Mouse (Mus musculus) hindbrain, embryonic 10.5 days (tissue): Measurements from ENCODE around the gene Dhdh. TPM values are rescaled to one million over a fixed set of nuclear protein-coding genes. Genes with fewer than 3 reads are reported as not detected.
"Not testable (repeated sequence)": the region's sequence is repeated elsewhere in the genome, so short reads cannot be mapped to it uniquely, and the experiment has no call there.

ENCODE experiments used
- DNase-seq: peaks from one replicate; pipeline ENCODE4 v3.0.0-alpha.2; 2017; ENCODE audit warnings: low spot score
- H3K27ac ChIP-seq: fragments of 300-500 bp; sonication (generic); 2 replicates; pipeline ENCODE4 v1.5.1; 2016; ENCODE audit warnings: mild to moderate bottlenecking, moderate library complexity
- H3K27me3 ChIP-seq: fragments of 300-500 bp; sonication (generic); 2 replicates; pipeline ENCODE4 v1.6.1; 2016; ENCODE audit warnings: mild to moderate bottlenecking; ENCODE audit not compliant: poor library complexity, insufficient read depth, severe bottlenecking
- H3K36me3 ChIP-seq: fragments of 300-500 bp; sonication (generic); 2 replicates; pipeline ENCODE4 v1.6.1; 2016; ENCODE audit warnings: mild to moderate bottlenecking, moderate library complexity
- H3K4me1 ChIP-seq: fragments of 300-500 bp; sonication (generic); replicated peaks from 2 replicates; pipeline ENCODE4 v1.6.1; 2016; ENCODE audit warnings: mild to moderate bottlenecking
- H3K4me3 ChIP-seq: fragments of 300-500 bp; sonication (generic); 2 replicates; pipeline ENCODE4 v1.5.1; 2016; ENCODE audit warnings: mild to moderate bottlenecking, moderate library complexity
- H3K9me3 ChIP-seq: fragments of 300-500 bp; sonication (generic); 2 replicates; pipeline ENCODE4 v1.6.1; 2016; ENCODE audit warnings: mild to moderate bottlenecking, moderate library complexity
- WGBS: fragments of 180-500 bp; shearing (Covaris S2); methylation state at CpG from one replicate; pipeline ENCODE4 v1.1.7; 2016; 5-methylcytosine and 5-hydroxymethylcytosine counted together
- polyA plus RNA-seq: library from polyadenylated mRNA; unstranded; fragments of >200 nt; fragmentation: Nextera tagmentation; extraction: Ambion mirVana; gene quantifications from 2 replicates; pipeline ENCODE4 v1.2.1, GENCODE M21; 2016

Dhdh gene
- polyA plus RNA-seq, 1 experiment from 2014 or later: 4.8 TPM

GRCm38 (mm10) chr7:45498427-45498826, 9.8 kb upstream of the Dhdh start:
- WGBS: 93% methylated on average over 6 of the region's 6 CpGs
- no peak for DNase-seq
- H3K36me3 ChIP-seq: peaks cover 95% of the 10 kb centered on the region
- H3K4me1 ChIP-seq: 0 out of 2 replicates have a peak, but pooled peaks cover 7% of the 10 kb centered on the region
- no peak overlapping the region for H3K4me3 ChIP-seq
- no peaks in the 10 kb centered on the region for H3K9me3 ChIP-seq
- no peaks in the 10 kb centered on the region for H3K27me3 ChIP-seq
- H3K27ac ChIP-seq: no peak overlapping the region

GRCm38 (mm10) chr7:45494548-45494947, 5.9 kb upstream of the Dhdh start:
- Histone ChIP-seq H3K4me1 (peaks cover 20% of the 10 kb centered on the region), H3K27ac (no peak overlapping the region), H3K36me3 (peaks cover 77% of the 10 kb centered on the region), H3K9me3 (no peaks in the 10 kb centered on the region), H3K27me3 (no peaks in the 10 kb centered on the region), H3K4me3 (no peak overlapping the region)
- 79% methylated on average over 9 of the region's 9 CpGs for WGBS
- DNase-seq: no peak

GRCm38 (mm10) chr7:45492951-45493350, 4.3 kb upstream of the Dhdh start:
- H3K9me3 ChIP-seq: no peaks in the 10 kb centered on the region
- WGBS: 95% methylated on average over 5 of the region's 5 CpGs

GRCm38 (mm10) chr7:45492225-45492844, 3.7 kb upstream of the Dhdh start:
- 95% methylated on average over 8 of the region's 8 CpGs for WGBS
- H3K36me3 ChIP-seq: peaks cover 54% of the 10 kb centered on the region

More at GRCm38 (mm10) chr7:45492951-45493350, 4.3 kb upstream of the Dhdh start:
- peaks cover 61% of the 10 kb centered on the region for H3K36me3 ChIP-seq
- no peak overlapping the region for H3K4me3 ChIP-seq
- no peaks in the 10 kb centered on the region for H3K27me3 ChIP-seq
- peaks cover 31% of the 10 kb centered on the region for H3K4me1 ChIP-seq
- H3K27ac ChIP-seq: no peak overlapping the region
- no peak for DNase-seq

GRCm38 (mm10) chr7:45491264-45491663, 2.7 kb upstream of the Dhdh start:
- Histone ChIP-seq H3K4me1 (peaks cover 39% of the 10 kb centered on the region), H3K27me3 (no peaks in the 10 kb centered on the region), H3K4me3 (no peak overlapping the region), H3K27ac (no peak overlapping the region), H3K36me3 (peaks cover 49% of the 10 kb centered on the region), H3K9me3 (no peaks in the 10 kb centered on the region)
- 24% methylated on average over 3 of the region's 3 CpGs for WGBS
- DNase-seq: no peak

More at GRCm38 (mm10) chr7:45492225-45492844, 3.7 kb upstream of the Dhdh start:
- Histone ChIP-seq H3K27me3 (no peaks in the 10 kb centered on the region), H3K4me1 (peaks cover 36% of the 10 kb centered on the region), H3K27ac (no peak overlapping the region), H3K9me3 (no peaks in the 10 kb centered on the region), H3K4me3 (no peak overlapping the region)
- DNase-seq: no peak

GRCm38 (mm10) chr7:45490822-45491221, 2.2 kb upstream of the Dhdh start:
- no peaks in the 10 kb centered on the region for H3K27me3 ChIP-seq
- H3K27ac ChIP-seq: no peak overlapping the region
- no peak overlapping the region for H3K4me3 ChIP-seq
- H3K4me1 ChIP-seq: peaks cover 39% of the 10 kb centered on the region
- no peaks in the 10 kb centered on the region for H3K9me3 ChIP-seq
- peaks cover 49% of the 10 kb centered on the region for H3K36me3 ChIP-seq
- 51% methylated on average over 9 of the region's 9 CpGs for WGBS
- DNase-seq: peak; percentile 43

GRCm38 (mm10) chr7:45489578-45489977, 973 bp upstream of the Dhdh start:
- Histone ChIP-seq H3K4me3 (no peak overlapping the region), H3K36me3 (peaks cover 42% of the 10 kb centered on the region), H3K27ac (no peak overlapping the region), H3K4me1 (peaks cover 38% of the 10 kb centered on the region), H3K9me3 (no peaks in the 10 kb centered on the region), H3K27me3 (no peaks in the 10 kb centered on the region)
- no peak for DNase-seq
- WGBS: 90% methylated on average over 7 of the region's 7 CpGs

GRCm38 (mm10) chr7:45487861-45488292, 728 bp downstream of the Dhdh start:
- H3K27ac ChIP-seq: peak overlapping the region; percentile 89
- H3K4me1 ChIP-seq: peaks cover 36% of the 10 kb centered on the region
- no peaks in the 10 kb centered on the region for H3K27me3 ChIP-seq
- 22% methylated on average over 11 of the region's 11 CpGs for WGBS
- H3K4me3 ChIP-seq: peak overlapping the region; percentile 64
- peaks cover 25% of the 10 kb centered on the region for H3K36me3 ChIP-seq
- H3K9me3 ChIP-seq: no peaks in the 10 kb centered on the region
- DNase-seq: peak; percentile 50

GRCm38 (mm10) chr7:45486761-45487415, 1.7 kb downstream of the Dhdh start, which contains the start of gene Gm45808:
Gene Gm45808 (minus strand): TSS chr7:45486811.
- Histone ChIP-seq H3K27me3 (no peaks in the 10 kb centered on the region), H3K4me1 (peaks cover 36% of the 10 kb centered on the region), H3K36me3 (peaks cover 15% of the 10 kb centered on the region; the same call in 1 of the 2 replicates), H3K9me3 (no peaks in the 10 kb centered on the region), H3K4me3 (no peak within 1 kb of the TSS; the same call in 1 of the 2 replicates), H3K27ac (0 out of 2 replicates have a peak within 1 kb of the TSS, but pooled peaks have one; percentile 89)
- whole genome bisulfite sequencing: 83% methylated on average over 12 of the region's 12 CpGs
- DNase-seq: no peak

- Histone ChIP-seq H3K27ac (no peak overlapping the region), H3K4me1 (peaks cover 34% of the 10 kb centered on the region), H3K27me3 (no peaks in the 10 kb centered on the region), H3K36me3 (0 out of 2 replicates have a peak, but pooled peaks cover 15% of the 10 kb centered on the region), H3K9me3 (no peaks in the 10 kb centered on the region), H3K4me3 (no peak overlapping the region)
- WGBS: 85% methylated on average over 7 of the region's 7 CpGs
- DNase-seq: no peak
Measured at GRCm38 (mm10) chr7:45486158-45486557, 2.4 kb downstream of the Dhdh start.

GRCm38 (mm10) chr7:45484985-45485384, 3.6 kb downstream of the Dhdh start:
- H3K27me3 ChIP-seq, DNase-seq, H3K4me3 ChIP-seq, H3K27ac ChIP-seq, H3K9me3 ChIP-seq: not testable (repeated sequence)
- H3K36me3 ChIP-seq: 0 out of 2 replicates have a peak, but pooled peaks cover 15% of the 10 kb centered on the region
- WGBS: 94% methylated on average over 5 of the region's 5 CpGs
- H3K4me1 ChIP-seq: peaks cover 22% of the 10 kb centered on the region

GRCm38 (mm10) chr7:45482166-45482565, 6.4 kb downstream of the Dhdh start:
- Histone ChIP-seq H3K27me3 (no peaks in the 10 kb centered on the region), H3K27ac (no peak overlapping the region), H3K36me3 (peaks cover 23% of the 10 kb centered on the region), H3K4me1 (0 out of 2 replicates have a peak, but pooled peaks cover 3% of the 10 kb centered on the region), H3K4me3 (no peak overlapping the region), H3K9me3 (no peaks in the 10 kb centered on the region)
- no peak for DNase-seq
- WGBS: 85% methylated on average over 1 of the region's 1 CpGs

GRCm38 (mm10) chr7:45481374-45481927, 7.2 kb downstream of the Dhdh start, which contains the start of gene Tulp2:
Gene Tulp2 (plus strand): TSS chr7:45481877.
- peak; percentile 42 for DNase-seq
- Histone ChIP-seq H3K9me3 (no peaks in the 10 kb centered on the region), H3K27ac (no peak within 1 kb of the TSS), H3K4me1 (0 out of 2 replicates have a peak, but pooled peaks cover under 1% of the 10 kb centered on the region), H3K4me3 (no peak within 1 kb of the TSS), H3K27me3 (no peaks in the 10 kb centered on the region), H3K36me3 (peaks cover 20% of the 10 kb centered on the region)
- WGBS: 49% methylated on average over 15 of the region's 15 CpGs
